30 mouse cellular contexts compared by ENCODE assay signal in genomic region chr19:46205680-46206079, GRCm38 (mm10). TPM values are rescaled to one million over a fixed set of nuclear protein-coding genes. Genes with fewer than 3 reads are reported as not detected.
"Had no signal": no experiment of that assay in that cellular context is flagged by ENCODE, and none has a peak within 500 bp of the region (broad histone marks: within the 10 kb centered on the region; RNA-seq: fewer than 3 reads in every experiment).

No protein-coding gene starts in this region.

- H3K4me2 ChIP-seq: embryonic facial prominence, embryonic 12.5 days; embryonic facial prominence, embryonic 13.5 days; embryonic facial prominence, embryonic 15.5 days; forebrain, embryonic 12.5 days; forebrain, embryonic 13.5 days; forebrain, embryonic 15.5 days had no signal

- H3K9me3 ChIP-seq: embryonic facial prominence, embryonic 10.5 days; embryonic facial prominence, embryonic 12.5 days; embryonic facial prominence, embryonic 13.5 days; embryonic facial prominence, embryonic 15.5 days; forebrain, embryonic 10.5 days; forebrain, embryonic 12.5 days; forebrain, embryonic 13.5 days; forebrain, embryonic 15.5 days had no signal

- H3K9ac ChIP-seq: embryonic facial prominence, embryonic 12.5 days; embryonic facial prominence, embryonic 13.5 days; embryonic facial prominence, embryonic 15.5 days; forebrain, embryonic 12.5 days; forebrain, embryonic 13.5 days; forebrain, embryonic 15.5 days; forebrain, postnatal 0 days had no signal

- H3K27me3 ChIP-seq: embryonic facial prominence, embryonic 12.5 days; embryonic facial prominence, embryonic 13.5 days; embryonic facial prominence, embryonic 15.5 days; forebrain, embryonic 12.5 days; forebrain, embryonic 13.5 days; forebrain, embryonic 15.5 days had no signal

- H3K36me3 ChIP-seq: embryonic facial prominence, embryonic 10.5 days; embryonic facial prominence, embryonic 12.5 days; embryonic facial prominence, embryonic 13.5 days; embryonic facial prominence, embryonic 15.5 days; forebrain, embryonic 10.5 days; forebrain, embryonic 12.5 days; forebrain, embryonic 15.5 days had no signal

- DNase-seq: cerebellum, adult 2 months; cerebellum, adult 8-10 months; cerebellum, adult 9-10 months; cerebellum, adult 9-11 months; cerebellum, postnatal 10 days; cerebellum, postnatal 25 days; cerebellum, postnatal 36 days; embryo, embryonic 11 days; forebrain, postnatal 0 days; gastrocnemius, adult 2 months; gastrocnemius, postnatal 10 days; gastrocnemius, postnatal 14 days; gastrocnemius, postnatal 25 days; gastrocnemius, postnatal 36 days; heart, adult 18-20 months; heart, adult 2 months had no signal

- H3K27ac ChIP-seq: embryonic facial prominence, embryonic 10.5 days; embryonic facial prominence, embryonic 12.5 days; embryonic facial prominence, embryonic 13.5 days; embryonic facial prominence, embryonic 15.5 days; forebrain, embryonic 10.5 days; forebrain, embryonic 12.5 days; forebrain, embryonic 13.5 days; forebrain, embryonic 15.5 days; gastrocnemius, adult 2 months; heart, adult 2 months had no signal

- H3K4me3 ChIP-seq: embryonic facial prominence, embryonic 10.5 days; embryonic facial prominence, embryonic 12.5 days; embryonic facial prominence, embryonic 13.5 days; embryonic facial prominence, embryonic 15.5 days; erythroblast, embryonic 14.5 days; forebrain, embryonic 10.5 days; forebrain, embryonic 12.5 days; forebrain, embryonic 13.5 days; forebrain, embryonic 15.5 days; gastrocnemius, adult 2 months; heart, adult 2 months had no signal

- ATAC-seq: forebrain, embryonic 13.5 days; forebrain, embryonic 14.5 days; forebrain, embryonic 15.5 days; forebrain, embryonic 16.5 days; forebrain, postnatal 0 days had no signal

- H3K4me1 ChIP-seq: embryonic facial prominence, embryonic 10.5 days; embryonic facial prominence, embryonic 12.5 days; embryonic facial prominence, embryonic 13.5 days; embryonic facial prominence, embryonic 15.5 days; forebrain, embryonic 10.5 days; forebrain, embryonic 13.5 days; forebrain, embryonic 15.5 days had no signal

RNA-seq across cellular contexts. Expression of gene Pitx3, which starts 57.6 kb away (rescaled TPM):
- total RNA-seq: common myeloid progenitor, adult 5-6 weeks; forebrain, postnatal 0 days; granulocyte monocyte progenitor cell, adult 5-6 weeks had no signal
- polyA plus RNA-seq: erythroblast, embryonic 14.5 days; forebrain, embryonic 11.5 days; forebrain, embryonic 13.5 days; forebrain, embryonic 14.5 days; forebrain, embryonic 15.5 days; forebrain, embryonic 16.5 days had no signal
